Mouse (Mus musculus) 416B (cell line): ENCODE measurements at regions not wholly inside any gene's neighbourhood (a gene's known extent, or its start where the extent isn't known, plus 50 kb on each side); places are given as distances from the start of the nearest gene placed in this dataset.

Source experiments
- DNase-seq: peaks from one replicate; pipeline ENCODE4 v3.0.0; 2011; ENCODE audit warnings: low read depth

DNA sequence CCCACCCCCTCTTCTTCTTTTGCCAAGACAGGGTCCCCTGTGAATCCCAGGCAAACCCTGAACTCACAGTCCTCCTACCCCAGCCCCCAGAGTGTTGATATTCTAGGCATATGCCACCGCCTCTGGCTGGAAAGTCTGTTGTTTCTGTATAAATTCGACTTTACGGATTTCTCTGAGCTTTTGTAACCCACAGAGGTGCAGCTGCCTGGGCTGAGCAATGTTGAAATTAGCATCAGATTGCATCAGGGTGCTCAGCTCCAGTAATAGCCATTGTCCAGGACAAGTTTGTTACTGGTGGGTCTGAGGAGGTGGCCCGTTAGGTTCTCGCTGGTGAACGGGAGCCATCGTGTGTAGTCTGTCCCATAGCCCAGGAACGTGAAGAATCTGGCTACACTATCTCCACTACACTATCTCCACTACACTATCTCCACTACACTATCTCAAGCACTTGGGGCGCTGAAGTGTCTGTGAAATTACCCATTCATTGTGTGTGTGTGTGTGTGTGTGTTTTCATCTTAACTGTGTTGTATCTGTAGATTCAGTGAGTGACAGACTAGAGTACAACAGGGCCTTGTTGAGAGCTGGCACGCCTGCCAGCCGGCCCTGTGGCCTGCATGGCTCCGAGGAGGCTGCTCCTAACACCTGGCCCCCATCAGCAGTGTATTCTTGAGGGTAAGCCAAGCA, 92.4 kb upstream of the Hnrnpk start:
- no peak for DNase-seq

DNA sequence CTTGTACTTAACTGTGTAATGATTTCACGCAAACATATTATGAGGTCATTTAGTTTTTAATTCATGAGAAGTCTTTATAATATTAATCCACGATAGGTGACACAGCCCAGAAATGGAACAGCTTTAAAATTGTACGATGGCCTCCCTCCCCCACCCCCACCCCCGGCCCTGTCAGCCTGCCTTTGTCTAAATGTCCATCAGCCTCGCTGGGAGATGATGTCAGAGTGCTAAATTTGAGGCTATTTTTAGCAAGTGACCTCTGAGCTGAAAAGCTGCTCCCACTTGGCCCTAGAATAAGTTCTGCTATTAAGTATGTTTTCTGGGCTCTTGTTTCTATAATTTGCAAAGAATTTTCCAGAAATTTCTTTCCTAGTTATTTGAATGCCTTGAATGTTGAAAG, 91.6 kb upstream of the Hnrnpk start:
- no peak for DNase-seq

DNA sequence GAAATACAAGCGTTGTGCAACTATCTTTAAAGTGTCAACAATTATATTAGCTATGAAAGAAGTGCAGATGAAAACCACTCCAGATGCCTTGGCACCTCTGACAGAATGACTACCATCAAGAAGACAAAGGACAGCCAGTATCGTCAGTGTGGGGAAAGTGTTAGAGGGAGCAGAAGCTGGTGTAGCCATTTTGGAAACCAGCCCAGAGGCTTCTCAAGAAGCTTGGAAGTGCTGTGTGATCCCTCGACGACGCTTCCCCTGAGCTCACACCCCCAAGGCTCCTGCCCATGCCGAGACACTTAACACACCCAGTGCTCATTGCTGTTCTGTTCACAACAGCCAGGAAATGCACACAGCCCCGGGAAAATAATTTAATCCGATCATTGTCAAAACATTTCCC, 87.7 kb upstream of the Hnrnpk start:
- no peak for DNase-seq

GRCm38 (mm10) chr13:58485011-58485410, 81.9 kb upstream of the Hnrnpk start:
- DNase-seq = no peak

DNA sequence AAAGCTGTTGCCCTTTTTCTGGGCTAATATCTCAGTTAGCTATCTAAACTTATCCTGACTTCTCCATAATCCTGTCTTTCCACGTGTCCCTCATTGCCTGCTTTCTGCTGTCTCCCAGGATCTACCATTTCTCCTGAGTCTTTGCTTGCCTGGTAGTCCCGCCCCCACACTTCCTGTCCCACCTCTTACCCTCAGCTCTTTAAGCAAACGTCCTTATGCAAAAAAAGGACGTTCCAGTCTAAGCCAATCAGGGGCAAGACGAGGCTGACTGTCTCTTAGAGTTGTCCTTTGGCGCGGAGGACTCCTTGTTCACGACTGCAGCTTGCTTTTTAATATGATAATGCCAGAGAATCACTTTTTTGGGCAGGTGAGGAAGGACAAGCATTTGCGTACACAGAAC, 79.6 kb upstream of the Hnrnpk start:
- no peak for DNase-seq

- DNase-seq = peak; percentile 89
Measured at GRCm38 (mm10) chr13:58480928-58481598, 77.9 kb upstream of the Hnrnpk start.

- DNase-seq = no peak
Measured at GRCm38 (mm10) chr13:58480388-58480927, 77.3 kb upstream of the Hnrnpk start.

- no peak for DNase-seq
Measured at GRCm38 (mm10) chr13:58478438-58478837, 75.3 kb upstream of the Hnrnpk start.

DNA sequence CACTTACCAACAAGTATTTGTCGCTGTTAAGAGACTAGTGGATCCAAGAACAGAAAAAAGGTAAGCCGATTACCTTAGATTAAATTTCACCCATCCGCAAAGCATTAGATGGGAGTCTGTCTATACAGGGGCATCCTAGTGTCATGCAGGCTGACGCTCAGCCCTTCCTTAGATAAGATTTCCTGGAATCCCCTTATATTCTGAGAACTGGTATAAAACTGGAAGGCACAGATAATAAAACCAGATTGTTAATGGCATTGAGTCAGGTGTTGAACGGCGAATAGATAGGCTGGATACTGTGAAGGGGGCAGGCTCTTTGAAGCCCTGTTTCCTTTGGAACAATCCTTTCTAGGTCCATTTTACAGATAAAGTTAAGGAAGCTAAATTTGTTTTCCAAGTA, 74.1 kb upstream of the Hnrnpk start:
- no peak for DNase-seq

DNA sequence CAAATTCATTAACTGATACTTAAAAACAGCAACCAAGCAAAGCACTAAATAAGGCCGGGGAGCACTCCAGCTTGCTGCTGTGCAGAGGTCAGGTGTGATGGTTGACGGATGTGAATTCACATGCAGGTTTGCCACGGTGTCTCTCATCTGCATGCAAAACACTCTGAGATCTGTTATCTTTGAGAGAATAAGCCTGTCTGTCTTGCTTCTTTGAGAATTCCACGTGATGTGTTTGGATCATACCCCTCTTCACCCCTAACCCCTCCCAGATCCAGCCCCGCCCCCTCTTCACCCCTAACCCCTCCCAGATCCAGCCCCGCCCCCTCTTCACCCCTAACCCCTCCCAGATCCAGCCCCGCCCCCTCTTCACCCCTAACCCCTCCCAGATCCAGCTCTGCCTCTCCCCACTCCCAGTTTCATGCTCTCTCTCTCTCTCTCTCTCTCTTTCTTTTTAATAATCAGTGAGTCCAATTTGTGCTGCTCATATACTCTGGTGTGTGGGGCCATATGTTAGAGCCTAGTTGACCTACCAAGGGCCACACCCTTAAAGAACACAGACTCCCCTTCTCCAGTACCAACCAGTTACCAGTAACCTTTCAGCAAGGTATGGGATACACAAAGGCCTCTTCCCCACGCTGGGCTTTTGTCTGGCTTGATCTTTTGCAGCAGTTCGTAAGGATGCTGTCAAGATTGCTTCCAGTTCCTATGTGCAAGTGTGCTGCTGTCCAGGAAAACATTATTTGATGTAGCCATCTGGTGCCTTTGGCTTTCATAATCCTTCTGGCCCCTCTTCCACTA, 73.1 kb upstream of the Hnrnpk start:
- DNase-seq = no peak

DNA sequence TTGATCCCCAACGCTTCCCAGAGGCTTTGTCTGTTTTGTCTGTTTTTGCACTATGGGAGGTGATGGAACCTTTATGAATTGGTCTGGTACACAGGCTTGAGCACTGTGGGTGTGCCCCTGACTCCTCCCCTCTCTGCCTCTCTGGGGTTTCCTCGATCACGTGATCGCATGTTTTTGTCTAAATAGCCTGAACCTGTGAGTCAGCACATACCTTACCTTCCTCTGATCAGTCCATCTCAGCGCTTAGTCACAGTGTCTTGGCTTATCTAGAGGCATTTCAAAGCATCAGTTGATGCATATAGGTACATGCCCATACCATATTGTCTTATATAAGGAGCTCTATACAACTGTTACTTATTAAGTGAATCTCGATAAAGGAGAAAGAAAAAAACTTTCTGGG, 72.4 kb upstream of the Hnrnpk start:
- DNase-seq = peak; percentile 51

DNA sequence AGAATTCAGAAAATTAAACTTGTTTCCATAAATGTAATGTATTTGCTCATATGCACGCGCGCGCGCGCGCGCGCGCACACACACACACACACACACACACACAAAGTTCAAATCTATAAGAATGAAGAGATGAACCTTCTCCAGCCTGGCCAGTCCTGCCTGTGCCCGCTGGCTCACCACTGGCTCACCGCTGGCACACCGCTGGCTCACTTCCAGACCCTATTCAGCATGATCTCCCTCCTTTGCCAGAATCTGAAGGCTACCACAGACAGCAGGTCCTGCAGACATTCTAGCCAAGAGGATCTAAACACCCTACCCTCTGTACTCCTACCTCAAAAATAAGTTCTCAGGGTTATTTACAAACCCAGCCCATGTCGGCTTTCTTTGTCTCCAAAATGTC, 69.3 kb upstream of the Hnrnpk start:
- DNase-seq = peak; percentile 65

DNA sequence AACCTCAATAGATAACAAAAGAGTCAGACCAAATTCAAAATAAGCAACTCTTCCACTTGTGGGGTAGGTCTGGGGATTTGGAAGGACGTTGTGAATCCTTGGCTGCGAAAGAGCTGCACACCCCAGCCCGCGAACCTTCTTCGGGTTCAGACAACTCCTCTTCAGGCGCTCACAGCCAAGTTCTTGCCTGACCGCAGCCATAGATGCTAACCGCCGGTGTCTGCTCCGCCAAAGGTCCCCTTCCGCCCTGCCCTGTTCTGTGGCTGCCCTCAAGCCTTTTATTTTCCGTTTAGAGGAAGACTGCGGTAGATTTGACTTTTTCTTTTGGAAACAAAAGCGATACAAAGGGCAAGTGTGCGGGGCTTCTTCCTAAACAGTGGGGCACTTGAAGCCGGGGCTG, 68.6 kb upstream of the Hnrnpk start:
- DNase-seq = peak; percentile 86

DNA sequence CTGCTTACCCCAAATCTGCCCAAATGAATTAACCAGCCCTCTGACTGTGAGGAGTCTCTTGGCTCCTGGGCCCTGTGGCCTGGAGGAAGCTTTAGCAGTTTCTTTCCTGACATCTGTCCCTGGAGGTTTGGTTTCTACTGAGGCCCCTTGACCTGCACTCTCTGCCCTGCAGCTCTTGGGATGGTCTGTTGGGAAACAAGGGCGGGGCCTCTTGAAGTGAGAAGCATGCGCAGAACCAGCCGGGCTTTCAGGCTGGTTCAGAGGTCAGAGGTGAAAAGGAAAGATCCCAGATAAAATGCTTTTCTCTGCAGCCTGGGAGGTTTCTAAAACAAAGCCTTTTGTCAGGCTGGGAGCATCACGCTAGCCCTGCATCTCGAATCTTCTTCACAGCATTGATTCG, 66.6 kb upstream of the Hnrnpk start:
- DNase-seq = no peak

DNA sequence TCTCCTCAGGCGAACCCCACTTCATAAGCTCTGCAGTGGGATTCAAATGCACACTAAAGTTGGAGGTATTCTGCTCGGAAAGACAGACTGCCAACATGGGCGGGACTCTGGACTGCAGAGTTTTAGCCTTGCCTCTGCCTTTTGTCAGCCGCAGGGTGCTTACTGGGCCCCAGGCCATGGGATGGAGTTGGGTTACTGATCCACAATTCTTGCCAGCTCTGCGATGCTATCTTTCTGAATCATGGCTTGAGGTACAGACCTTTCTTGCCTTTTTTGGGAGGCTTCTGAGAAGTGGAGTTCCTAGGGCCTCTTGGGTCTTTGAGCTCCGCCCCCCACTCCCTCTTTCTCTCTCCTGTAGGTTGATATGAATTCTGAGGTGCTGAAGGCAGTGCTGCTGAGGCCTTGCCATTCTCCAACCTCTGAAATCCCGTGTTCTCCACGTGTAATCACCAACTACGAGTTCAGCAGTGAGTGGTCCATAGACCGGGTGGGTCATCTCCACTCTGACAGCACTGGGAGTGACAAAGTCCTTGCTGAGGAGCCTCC, 64.0 kb upstream of the Hnrnpk start:
- DNase-seq = no peak

GRCm38 (mm10) chr13:58465206-58466104, 62.3 kb upstream of the Hnrnpk start:
- no peak for DNase-seq
